Mouse (Mus musculus): ENCODE measurements around the gene Tmem176a. TPM values are rescaled to one million over a fixed set of nuclear protein-coding genes. Genes with fewer than 3 reads are reported as not detected.
"Not testable (repeated sequence)": the region's sequence is repeated elsewhere in the genome, so short reads cannot be mapped to it uniquely, and the experiment has no call there.

The Tmem176a gene
- polyA plus RNA-seq (2012; ENCODE audit: insufficient read depth, insufficient read length, low replicate concordance, missing spikeins) = not detected in 2 replicates

DNA sequence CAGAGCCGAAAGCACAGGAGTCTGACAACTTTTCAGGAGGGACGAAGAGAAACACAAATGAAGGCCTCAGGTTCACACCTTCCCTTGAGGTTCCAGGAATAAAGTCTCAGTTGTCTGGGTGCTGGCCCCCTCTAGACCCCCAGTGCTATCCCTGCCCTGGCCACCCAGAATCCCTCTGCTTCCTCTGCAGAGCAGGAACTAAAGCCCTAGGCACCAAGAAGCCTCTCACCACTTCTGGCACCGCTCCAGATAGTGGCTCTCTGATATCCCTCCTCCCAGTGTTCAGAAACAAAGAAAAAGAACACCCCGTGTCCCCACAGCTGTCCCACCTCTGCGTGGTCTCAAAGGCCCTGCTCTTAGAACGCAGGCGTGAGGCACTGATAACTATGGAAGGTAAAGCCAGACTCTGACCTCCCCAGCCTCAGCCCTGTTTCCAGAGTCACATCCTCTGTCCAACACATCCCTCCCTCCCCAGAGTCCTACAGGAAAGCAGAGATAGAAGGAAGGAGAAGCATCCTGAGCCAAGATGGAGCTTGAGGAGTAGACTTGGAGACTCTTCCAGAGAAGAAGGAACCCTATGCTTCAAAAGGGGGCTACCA is at the start of gene Tmem176a:
Gene Tmem176a (plus strand): TSS at position 549 of the 599 bp plus-strand sequence.
- H3K4me1 ChIP-seq (ENCODE audit: control insufficient read depth, insufficient read depth, low read length) = peaks cover 13% of the 10 kb centered on the region
- peak within 1 kb of the TSS; percentile 34 for H3K27ac ChIP-seq (ENCODE audit: insufficient read depth, low read depth, low read length)
- WGBS = 34% methylated on average over 7 of the region's 7 CpGs
- H3K4me3 ChIP-seq (ENCODE audit: insufficient read depth, low read depth, low read length) = peak within 1 kb of the TSS; percentile 35
- no peak for TF ChIP-seq POLR2A (IDR thresholded peaks at IDR 0.05; ENCODE audit: insufficient read depth, low read depth, low read length)
- TF ChIP-seq CTCF (IDR thresholded peaks at IDR 0.05; ENCODE audit: insufficient read depth, low read depth, low read length) = no peak

GRCm38 (mm10) chr6:48801897-48802296 is 38.8 kb upstream of the Tmem176a start:
- TF ChIP-seq CTCF (IDR thresholded peaks at IDR 0.05; ENCODE audit: insufficient read depth, low read depth, low read length) (no peak), POLR2A (IDR thresholded peaks at IDR 0.05; ENCODE audit: insufficient read depth, low read depth, low read length) (no peak)
- no peaks in the 10 kb centered on the region for H3K4me1 ChIP-seq (ENCODE audit: control insufficient read depth, insufficient read depth, low read length)
- WGBS = 74% methylated on average over 1 of the region's 1 CpGs
- no peak overlapping the region for H3K4me3 ChIP-seq (ENCODE audit: insufficient read depth, low read depth, low read length)
- H3K27ac ChIP-seq (ENCODE audit: insufficient read depth, low read depth, low read length) = no peak overlapping the region

- H3K27ac ChIP-seq (ENCODE audit: insufficient read depth, low read depth, low read length) = no peak overlapping the region
- H3K4me1 ChIP-seq (ENCODE audit: control insufficient read depth, insufficient read depth, low read length) = no peaks in the 10 kb centered on the region
- H3K4me3 ChIP-seq (ENCODE audit: insufficient read depth, low read depth, low read length) = no peak overlapping the region
- TF ChIP-seq CTCF (IDR thresholded peaks at IDR 0.05; ENCODE audit: insufficient read depth, low read depth, low read length) (no peak), POLR2A (IDR thresholded peaks at IDR 0.05; ENCODE audit: insufficient read depth, low read depth, low read length) (no peak)
Observed at GRCm38 (mm10) chr6:48803406-48804051, 37.2 kb upstream of the Tmem176a start.

- Histone ChIP-seq H3K4me3 (ENCODE audit: insufficient read depth, low read depth, low read length) (no peak overlapping the region), H3K4me1 (ENCODE audit: control insufficient read depth, insufficient read depth, low read length) (no peaks in the 10 kb centered on the region), H3K27ac (ENCODE audit: insufficient read depth, low read depth, low read length) (no peak overlapping the region)
- TF ChIP-seq CTCF (IDR thresholded peaks at IDR 0.05; ENCODE audit: insufficient read depth, low read depth, low read length) (no peak), POLR2A (IDR thresholded peaks at IDR 0.05; ENCODE audit: insufficient read depth, low read depth, low read length) (no peak)
- 81% methylated on average over 5 of the region's 5 CpGs for WGBS
Observed at GRCm38 (mm10) chr6:48804346-48804745, 36.4 kb upstream of the Tmem176a start.

DNA sequence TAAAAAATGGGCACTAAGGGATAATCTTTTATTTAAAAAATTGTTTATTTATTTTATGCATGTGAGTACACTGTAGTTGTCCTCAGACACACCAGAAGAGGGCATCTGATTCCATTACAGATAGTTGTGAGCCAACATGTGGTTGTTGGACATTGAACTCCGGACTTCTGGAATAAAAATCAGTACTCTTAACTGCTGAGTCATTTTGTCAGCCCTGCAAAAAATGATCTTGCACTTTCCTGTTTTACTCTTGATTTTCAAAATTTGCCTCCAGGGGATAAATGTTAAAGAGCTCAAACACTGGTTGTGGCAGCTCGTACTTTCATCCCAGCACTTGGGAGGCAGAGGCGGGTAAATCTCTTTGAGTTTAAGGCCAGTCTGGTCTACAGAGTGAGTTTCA is 34.0 kb upstream of the Tmem176a start:
- no peak overlapping the region for H3K27ac ChIP-seq (ENCODE audit: insufficient read depth, low read depth, low read length)
- WGBS = 84% methylated on average over 3 of the region's 3 CpGs
- TF ChIP-seq POLR2A (IDR thresholded peaks at IDR 0.05; ENCODE audit: insufficient read depth, low read depth, low read length) (no peak), CTCF (IDR thresholded peaks at IDR 0.05; ENCODE audit: insufficient read depth, low read depth, low read length) (no peak)

DNA sequence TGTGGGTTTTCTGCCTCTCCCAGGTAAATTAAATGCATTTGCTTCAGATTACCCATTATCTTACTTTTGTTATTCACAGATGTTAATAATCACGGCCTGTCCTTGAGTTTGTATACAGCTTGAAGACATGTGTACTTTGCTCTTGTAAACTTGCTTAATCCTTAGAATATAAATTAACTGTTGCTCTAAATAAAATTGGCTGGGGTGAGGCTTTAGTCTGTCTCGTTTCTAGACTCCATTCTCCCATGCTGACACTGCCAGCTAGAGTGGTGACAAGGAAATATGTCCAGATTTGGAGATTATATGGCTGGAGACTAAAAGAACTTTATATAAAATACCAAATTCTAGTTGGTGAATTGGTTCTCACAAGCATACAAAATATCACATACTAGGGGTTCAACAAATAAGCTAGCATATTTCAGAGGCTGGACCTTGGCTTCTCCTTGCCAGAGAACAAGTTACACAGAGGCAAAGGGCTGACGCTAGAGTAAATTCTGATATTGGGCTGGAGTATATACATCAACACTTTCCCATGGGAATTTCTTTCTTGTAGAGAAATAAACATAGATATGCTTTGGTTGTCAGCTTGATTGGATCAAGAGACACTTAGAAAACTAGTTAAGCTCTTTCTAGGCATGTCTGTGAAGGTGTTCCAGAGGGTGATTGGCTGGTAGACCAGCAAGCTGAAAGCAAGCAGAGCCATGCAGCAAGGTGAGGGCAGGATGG is 31.1 kb upstream of the Tmem176a start:
- no peak overlapping the region for H3K4me3 ChIP-seq (ENCODE audit: insufficient read depth, low read depth, low read length)
- TF ChIP-seq POLR2A (IDR thresholded peaks at IDR 0.05; ENCODE audit: insufficient read depth, low read depth, low read length) (no peak), CTCF (IDR thresholded peaks at IDR 0.05; ENCODE audit: insufficient read depth, low read depth, low read length) (no peak)
- H3K27ac ChIP-seq (ENCODE audit: insufficient read depth, low read depth, low read length) = no peak overlapping the region
- WGBS = 65% methylated on average over 3 of the region's 3 CpGs
- H3K4me1 ChIP-seq (ENCODE audit: control insufficient read depth, insufficient read depth, low read length) = no peaks in the 10 kb centered on the region

More for the DNA sequence above, 34.0 kb upstream of the Tmem176a start:
- Histone ChIP-seq H3K4me1 (ENCODE audit: control insufficient read depth, insufficient read depth, low read length) (no peaks in the 10 kb centered on the region), H3K4me3 (ENCODE audit: insufficient read depth, low read depth, low read length) (no peak overlapping the region)

- Histone ChIP-seq H3K4me1 (ENCODE audit: control insufficient read depth, insufficient read depth, low read length) (no peaks in the 10 kb centered on the region), H3K4me3 (ENCODE audit: insufficient read depth, low read depth, low read length) (no peak overlapping the region), H3K27ac (ENCODE audit: insufficient read depth, low read depth, low read length) (no peak overlapping the region)
- TF ChIP-seq CTCF (IDR thresholded peaks at IDR 0.05; ENCODE audit: insufficient read depth, low read depth, low read length) (no peak), POLR2A (IDR thresholded peaks at IDR 0.05; ENCODE audit: insufficient read depth, low read depth, low read length) (no peak)
Observed at GRCm38 (mm10) chr6:48815013-48815412, 25.7 kb upstream of the Tmem176a start.

DNA sequence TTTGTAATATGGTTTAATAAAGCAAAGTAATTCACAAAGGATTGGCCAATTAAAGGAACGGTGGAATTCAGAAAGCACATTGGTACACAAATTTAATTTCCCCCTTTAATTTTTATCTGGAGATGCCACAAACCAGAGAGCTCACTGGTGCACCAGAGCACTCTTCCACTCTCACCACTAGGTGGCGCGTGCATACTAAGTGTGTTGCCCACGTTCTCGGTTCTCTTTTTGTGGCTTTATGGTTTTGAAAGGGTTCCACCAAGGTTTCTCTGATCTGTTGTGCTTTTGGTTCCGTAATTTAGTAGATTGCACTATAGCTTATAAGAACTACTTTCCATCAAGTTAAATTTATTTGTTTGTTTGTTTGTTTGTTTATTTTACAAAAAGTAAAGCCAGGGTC is 22.9 kb upstream of the Tmem176a start:
- 3% methylated on average over 6 of the region's 6 CpGs for WGBS

DNA sequence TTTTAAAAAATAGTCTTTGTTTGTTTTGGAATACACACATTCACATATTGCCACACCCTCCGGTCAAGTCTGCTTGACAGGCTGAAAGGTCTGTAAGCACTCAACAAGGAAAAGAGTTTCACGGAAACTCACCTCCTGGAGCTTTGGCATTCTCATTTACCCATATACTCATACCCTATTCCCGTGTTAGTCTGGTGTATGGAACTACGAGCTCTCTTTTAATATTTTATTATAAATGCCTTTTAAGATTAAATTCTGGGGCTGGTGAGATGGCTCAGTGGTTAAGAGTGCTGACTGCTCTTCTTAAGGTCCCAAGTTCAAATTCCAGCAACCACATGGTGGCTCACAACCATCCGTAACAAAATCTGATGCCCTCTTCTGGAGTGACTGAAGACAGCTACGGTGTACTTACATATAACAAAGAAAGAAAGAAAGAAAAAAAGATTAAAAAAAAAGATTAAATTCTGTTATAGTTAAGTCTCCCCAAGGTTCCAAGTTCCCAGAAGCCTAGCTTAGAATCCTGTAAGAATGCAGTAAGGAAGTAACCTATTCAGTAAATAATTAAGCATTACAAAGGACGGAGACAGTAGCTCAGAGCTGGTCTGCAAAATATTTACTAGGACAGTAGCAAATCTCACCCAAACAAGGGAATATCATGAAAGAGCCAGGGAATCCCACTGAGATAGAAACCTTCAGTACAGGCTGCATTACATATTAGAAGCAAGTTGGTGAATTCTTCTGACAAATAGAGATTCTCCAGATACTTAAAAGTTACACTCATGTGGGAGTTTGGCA is 18.5 kb upstream of the Tmem176a start:
- WGBS = 88% methylated on average over 7 of the region's 7 CpGs
- not testable (repeated sequence) for H3K4me1 ChIP-seq (ENCODE audit: control insufficient read depth, insufficient read depth, low read length); H3K4me3 ChIP-seq (ENCODE audit: insufficient read depth, low read depth, low read length); H3K27ac ChIP-seq (ENCODE audit: insufficient read depth, low read depth, low read length)

More for the DNA sequence above, 22.9 kb upstream of the Tmem176a start:
- H3K27ac ChIP-seq (ENCODE audit: insufficient read depth, low read depth, low read length) = no peak overlapping the region
- no peak for TF ChIP-seq POLR2A (IDR thresholded peaks at IDR 0.05; ENCODE audit: insufficient read depth, low read depth, low read length)
- 0 out of 2 replicates have a peak, but pooled peaks have one; percentile 32 for TF ChIP-seq CTCF (IDR thresholded peaks at IDR 0.05; ENCODE audit: insufficient read depth, low read depth, low read length)
- H3K4me3 ChIP-seq (ENCODE audit: insufficient read depth, low read depth, low read length) = no peak overlapping the region
- no peaks in the 10 kb centered on the region for H3K4me1 ChIP-seq (ENCODE audit: control insufficient read depth, insufficient read depth, low read length)
